Mouse (Mus musculus) limb, embryonic 14.5 days (tissue): Measurements from ENCODE around the gene Atg16l2. TPM values are rescaled to one million over a fixed set of nuclear protein-coding genes. Genes with fewer than 3 reads are reported as not detected.

ENCODE experiments used
- ATAC-seq: fragments of 200-750 bp; cut with Nextera tagmentation; 2 replicates; pipeline ENCODE4 v1.8.0; 2017; ENCODE audit warnings: low read depth, moderate number of reproducible peaks, moderate TSS enrichment; ENCODE audit not compliant: low FRiP score
- DNase-seq: peaks from one replicate; pipeline ENCODE4 v3.0.0-alpha.2; 2015; ENCODE audit warnings: low spot score
- H3K27ac ChIP-seq: fragments of 300-500 bp; sonication (generic); replicated peaks from 2 replicates; pipeline ENCODE4 v1.5.1; 2014; ENCODE audit warnings: low read depth, mild to moderate bottlenecking, low read length, moderate library complexity, mixed read lengths
- H3K27me3 ChIP-seq: fragments of 300-500 bp; sonication (generic); 2 replicates; pipeline ENCODE4 v1.6.1; 2014; ENCODE audit warnings: low read length, mixed read lengths; ENCODE audit not compliant: control insufficient read depth, insufficient read depth
- H3K36me3 ChIP-seq: fragments of 300-500 bp; sonication (generic); 2 replicates; pipeline ENCODE4 v1.6.1; 2014; ENCODE audit warnings: mild to moderate bottlenecking, low read length, moderate library complexity, mixed read lengths; ENCODE audit not compliant: control insufficient read depth, insufficient read depth
- H3K4me1 ChIP-seq: fragments of 300-500 bp; sonication (generic); 2 replicates; pipeline ENCODE4 v1.6.1; 2014; ENCODE audit warnings: antibody characterized with exemption, low read length, mixed read lengths; ENCODE audit not compliant: control insufficient read depth, insufficient read depth
- H3K4me2 ChIP-seq: fragments of 300-500 bp; sonication (generic); replicated peaks from 2 replicates; pipeline ENCODE4 v1.6.1; 2014; ENCODE audit warnings: low read depth, mild to moderate bottlenecking, low read length, moderate library complexity; ENCODE audit not compliant: severe bottlenecking
- H3K4me3 ChIP-seq: fragments of 300-500 bp; sonication (generic); replicated peaks from 2 replicates; pipeline ENCODE4 v1.5.1; 2014; ENCODE audit warnings: low read length
- H3K9ac ChIP-seq: fragments of 300-500 bp; sonication (generic); 2 replicates; pipeline ENCODE4 v1.6.1; 2014; ENCODE audit warnings: mild to moderate bottlenecking, low read depth, low read length, moderate library complexity; ENCODE audit not compliant: severe bottlenecking
- H3K9me3 ChIP-seq: fragments of 300-500 bp; sonication (generic); 2 replicates; pipeline ENCODE4 v1.6.1; 2016; ENCODE audit warnings: low read length; ENCODE audit not compliant: control insufficient read depth
- POLR2A ChIP-seq: fragments of 200-500 bp; IDR thresholded peaks from 2 replicates; pipeline ENCODE4 v1.8.0; 2012; ENCODE audit warnings: inconsistent platforms, mild to moderate bottlenecking, moderate library complexity, borderline replicate concordance; ENCODE audit not compliant: insufficient read depth, insufficient read length; ENCODE audit errors: extremely low read depth
- WGBS: fragments of 180-500 bp; shearing (Covaris S2); extraction: QIAGEN DNeasy Blood & Tissue Kit; methylation state at CpG from one replicate; pipeline ENCODE4 v1.1.7; 2014; 5-methylcytosine and 5-hydroxymethylcytosine counted together
- polyA plus RNA-seq, 2 experiments: library from polyadenylated mRNA; depleted of rRNA in 1 of 2; stranded (reverse) in 1 of 2; unstranded in 1 of 2; fragments of >200 nt; fragmentation: Nextera tagmentation in 1 of 2; extraction: Ambion mirVana in 1 of 2; gene quantifications; 2 replicates each; pipeline versions ENCODE4 v1.2.1 to v1.2.3; 2012 to 2014

Gene Atg16l2
- polyA plus RNA-seq, 2 experiments = 14.5 to 31.1 TPM

DNA sequence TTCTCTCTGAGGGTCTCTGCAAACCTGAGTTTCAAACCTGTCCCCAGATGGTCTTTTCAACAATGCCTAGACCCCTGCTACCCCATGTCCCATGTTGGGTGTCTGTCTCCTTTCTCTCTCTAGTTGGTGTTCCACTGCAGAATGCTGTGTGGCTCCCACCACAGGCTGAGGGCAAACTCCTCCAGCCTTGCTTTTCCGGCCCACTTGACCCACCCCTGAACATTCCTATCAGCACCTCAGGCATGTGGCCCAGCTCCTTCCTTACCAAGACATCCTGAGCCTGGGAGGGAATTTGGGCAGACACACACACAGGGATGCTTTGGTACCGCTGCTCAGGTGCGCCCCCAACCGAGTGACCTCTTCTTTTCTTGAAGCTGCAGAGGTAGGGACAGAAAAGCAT lies 8.4 kb downstream of the Atg16l2 start:
- H3K4me1 ChIP-seq = peaks cover 9% of the 10 kb centered on the region; the same call in 1 of the 2 replicates
- peaks cover 31% of the 10 kb centered on the region for H3K36me3 ChIP-seq
- H3K4me2 ChIP-seq = no peak overlapping the region
- no peak for ATAC-seq
- H3K4me3 ChIP-seq = no peak overlapping the region
- 53% methylated on average over 4 of the region's 4 CpGs for WGBS
- H3K27me3 ChIP-seq = no peaks in the 10 kb centered on the region
- DNase-seq = no peak
- no peak overlapping the region for H3K9ac ChIP-seq
- no peaks in the 10 kb centered on the region for H3K9me3 ChIP-seq
- H3K27ac ChIP-seq = no peak overlapping the region
- no peak for TF ChIP-seq POLR2A

DNA sequence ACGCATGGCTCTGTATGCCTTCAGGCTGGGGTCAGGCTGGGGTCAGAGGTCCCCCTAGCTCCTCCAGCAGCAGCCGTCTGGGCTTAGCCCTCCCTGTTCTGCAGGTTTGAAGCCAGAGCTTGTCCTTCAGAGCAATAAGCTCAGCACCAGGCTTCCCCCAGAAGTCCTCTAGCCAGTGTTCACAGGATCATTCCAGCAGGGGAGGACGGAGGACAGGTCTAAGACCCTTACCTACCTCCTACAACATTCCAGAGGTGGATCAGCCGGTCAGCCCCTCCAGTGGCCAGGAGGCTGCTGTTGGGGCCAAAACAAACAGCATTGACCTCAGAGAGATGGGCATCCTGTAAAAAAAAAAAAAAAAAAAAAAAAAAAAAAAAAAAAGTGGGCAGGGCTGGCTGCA lies 8.9 kb downstream of the Atg16l2 start:
- DNase-seq (no peak), ATAC-seq (no peak)
- Histone ChIP-seq H3K4me2 (no peak overlapping the region), H3K9me3 (no peaks in the 10 kb centered on the region), H3K36me3 (peaks cover 32% of the 10 kb centered on the region), H3K4me1 (peaks cover 9% of the 10 kb centered on the region; the same call in 1 of the 2 replicates), H3K4me3 (no peak overlapping the region), H3K27me3 (no peaks in the 10 kb centered on the region), H3K9ac (no peak overlapping the region), H3K27ac (no peak overlapping the region)
- TF ChIP-seq POLR2A = no peak
- 56% methylated on average over 4 of the region's 4 CpGs for WGBS

GRCm38 (mm10) chr7:101292696-101293095 lies 9.4 kb downstream of the Atg16l2 start:
- no peak overlapping the region for H3K4me3 ChIP-seq
- peaks cover 9% of the 10 kb centered on the region; the same call in 1 of the 2 replicates for H3K4me1 ChIP-seq
- H3K27me3 ChIP-seq = no peaks in the 10 kb centered on the region
- WGBS = 94% methylated on average over 1 of the region's 1 CpGs
- H3K9me3 ChIP-seq = no peaks in the 10 kb centered on the region
- no peak for TF ChIP-seq POLR2A
- H3K36me3 ChIP-seq = peaks cover 36% of the 10 kb centered on the region
- H3K4me2 ChIP-seq = no peak overlapping the region
- ATAC-seq (no peak), DNase-seq (no peak)
- H3K27ac ChIP-seq = no peak overlapping the region
- H3K9ac ChIP-seq = no peak overlapping the region

GRCm38 (mm10) chr7:101292086-101292485 lies 10.0 kb downstream of the Atg16l2 start:
- Histone ChIP-seq H3K36me3 (peaks cover 38% of the 10 kb centered on the region), H3K27me3 (no peaks in the 10 kb centered on the region), H3K9ac (no peak overlapping the region), H3K27ac (no peak overlapping the region), H3K9me3 (no peaks in the 10 kb centered on the region), H3K4me3 (no peak overlapping the region), H3K4me2 (no peak overlapping the region), H3K4me1 (peaks cover 12% of the 10 kb centered on the region)
- no peak for ATAC-seq
- 90% methylated on average over 2 of the region's 4 CpGs for WGBS
- DNase-seq = no peak
- TF ChIP-seq POLR2A = no peak

DNA sequence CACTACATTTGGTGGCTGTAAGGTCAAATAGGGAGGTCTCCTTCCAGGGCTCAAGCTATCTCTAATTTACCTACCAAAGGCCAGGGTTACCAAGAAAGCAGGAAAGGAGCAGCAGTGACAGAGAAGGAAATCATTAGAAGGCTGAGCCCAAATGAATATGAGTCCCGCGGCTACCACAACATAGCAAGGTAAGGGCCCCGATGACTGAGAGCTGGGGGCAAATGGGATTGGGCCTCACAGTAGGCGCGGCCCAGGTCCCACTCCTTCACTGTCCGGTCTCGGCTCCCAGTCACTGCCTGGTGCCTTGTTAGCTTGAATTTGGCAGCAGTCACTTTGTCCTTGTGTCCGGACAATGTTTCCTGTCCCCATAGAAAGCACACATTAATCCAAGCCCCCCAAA lies 10.4 kb downstream of the Atg16l2 start:
- Histone ChIP-seq H3K4me1 (peaks cover 12% of the 10 kb centered on the region), H3K9ac (no peak overlapping the region), H3K4me2 (no peak overlapping the region), H3K9me3 (no peaks in the 10 kb centered on the region), H3K27ac (no peak overlapping the region), H3K4me3 (no peak overlapping the region), H3K27me3 (no peaks in the 10 kb centered on the region), H3K36me3 (peaks cover 41% of the 10 kb centered on the region)
- ATAC-seq = no peak
- no peak for TF ChIP-seq POLR2A
- 89% methylated on average over 8 of the region's 8 CpGs for WGBS
- no peak for DNase-seq

- DNase-seq (no peak), ATAC-seq (no peak)
- peaks cover 41% of the 10 kb centered on the region for H3K36me3 ChIP-seq
- no peaks in the 10 kb centered on the region for H3K9me3 ChIP-seq
- no peak overlapping the region for H3K9ac ChIP-seq
- H3K27me3 ChIP-seq = no peaks in the 10 kb centered on the region
- no peak overlapping the region for H3K27ac ChIP-seq
- H3K4me2 ChIP-seq = no peak overlapping the region
- WGBS = 87% methylated on average over 5 of the region's 5 CpGs
- H3K4me3 ChIP-seq = no peak overlapping the region
- no peak for TF ChIP-seq POLR2A
- H3K4me1 ChIP-seq = peaks cover 8% of the 10 kb centered on the region
These were observed 10.8 kb downstream of the Atg16l2 start for GRCm38 (mm10) chr7:101291211-101291610.
